Mouse (Mus musculus) mouse embryonic stem cell (cell line): ENCODE data around the gene Dbf4.

Experiments used
- in situ Hi-C, 2 experiments: fragments of 300-500 bp; cut with MboI; formaldehyde crosslinking; loops; 1 replicate in 1 of 2; 3 replicates in 1 of 2; pipeline ENCODE4 v1.14.3; 2019 to 2020; ENCODE audit warnings: low sequenced_read_pairs in 2 of 2, low pct_unique_long_range_greater_than_20kb in 1 of 2, mixed read lengths in 1 of 2; ENCODE audit not compliant: unreplicated experiment in 1 of 2

Gene Dbf4

GRCm38 (mm10) chr5:8422157-8422931, at the start of gene Dbf4, which contains the start of gene Slc25a40:
Gene Dbf4, minus strand, starts transcription at chr5:8422716.
Gene Slc25a40, plus strand, starts transcription at chr5:8422850.
- in situ Hi-C loops, result no loop called here

DNA sequence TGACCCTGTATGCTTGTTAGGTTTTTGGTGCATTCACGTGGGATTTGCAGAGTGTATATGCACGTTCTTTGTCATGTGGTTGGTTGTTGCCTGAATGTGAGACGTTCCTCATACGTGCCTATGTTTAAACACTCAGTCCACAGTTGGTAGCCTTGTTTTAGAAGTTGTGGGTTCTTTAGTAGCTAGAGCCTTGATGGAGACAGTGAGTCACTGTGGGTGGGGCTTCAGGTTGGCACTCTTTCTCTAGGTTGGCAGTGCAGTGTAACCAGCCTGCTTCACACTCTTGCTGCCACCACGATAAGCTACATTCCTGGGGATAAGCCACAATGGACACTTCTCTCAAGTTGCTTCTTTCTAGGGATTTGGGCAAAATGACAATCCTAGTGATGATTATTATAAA, 34.0 kb upstream of the Dbf4 start:
- in situ Hi-C loops, result no loop called here

GRCm38 (mm10) chr5:8455565-8455964, 33.0 kb upstream of the Dbf4 start:
- in situ Hi-C loops, result no loop called here

- in situ Hi-C loops, result no loop called here
Measured at GRCm38 (mm10) chr5:8439095-8439494, 16.6 kb upstream of the Dbf4 start.

GRCm38 (mm10) chr5:8437481-8438156, 15.1 kb upstream of the Dbf4 start:
- in situ Hi-C loops, result no loop called here

DNA sequence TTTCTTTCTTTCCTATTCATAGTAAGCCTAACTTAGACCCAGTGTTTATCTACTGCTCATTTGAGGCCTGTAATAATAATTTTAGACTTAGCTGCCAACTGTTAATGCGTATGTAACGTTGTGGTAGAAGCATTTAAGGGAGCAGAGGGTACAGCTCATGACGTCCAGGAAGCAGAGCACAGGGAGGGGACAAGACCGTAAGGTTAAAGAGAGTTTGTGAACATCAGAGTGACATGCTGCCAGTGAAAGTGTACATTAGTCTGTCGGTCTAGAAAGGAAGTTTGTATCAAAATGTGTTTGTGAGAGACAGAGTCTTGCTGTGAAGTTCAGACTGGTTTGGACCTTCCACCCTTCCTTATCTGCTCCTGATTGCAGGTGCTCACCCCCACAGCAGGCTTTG, 3.4 kb upstream of the Dbf4 start:
- in situ Hi-C loops, result no loop called here

- in situ Hi-C loops, result no loop called here
Measured at GRCm38 (mm10) chr5:8424116-8424515, 1.6 kb upstream of the Dbf4 start.

- in situ Hi-C loops, result no loop called here
Measured at GRCm38 (mm10) chr5:8422932-8423928, 714 bp upstream of the Dbf4 start.

DNA sequence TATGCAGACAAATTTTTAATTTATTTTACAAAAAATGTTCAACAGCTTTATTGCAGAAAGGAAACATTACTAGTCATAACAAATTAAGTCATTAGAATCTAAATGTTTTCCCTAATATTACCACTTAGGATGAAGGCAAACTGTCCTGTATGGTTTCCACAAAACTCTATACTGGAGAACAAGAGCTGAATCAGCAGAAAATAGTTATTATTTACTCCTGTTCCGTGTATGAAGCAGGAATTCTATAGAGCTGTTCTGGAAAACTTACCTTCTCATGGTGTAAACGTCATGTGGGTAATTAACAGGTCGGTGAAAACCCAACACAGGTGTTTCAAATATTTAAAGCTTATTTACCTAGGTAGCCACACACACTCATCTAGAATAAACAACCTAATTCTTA, 1.1 kb downstream of the Dbf4 start:
- in situ Hi-C loops, result no loop called here

DNA sequence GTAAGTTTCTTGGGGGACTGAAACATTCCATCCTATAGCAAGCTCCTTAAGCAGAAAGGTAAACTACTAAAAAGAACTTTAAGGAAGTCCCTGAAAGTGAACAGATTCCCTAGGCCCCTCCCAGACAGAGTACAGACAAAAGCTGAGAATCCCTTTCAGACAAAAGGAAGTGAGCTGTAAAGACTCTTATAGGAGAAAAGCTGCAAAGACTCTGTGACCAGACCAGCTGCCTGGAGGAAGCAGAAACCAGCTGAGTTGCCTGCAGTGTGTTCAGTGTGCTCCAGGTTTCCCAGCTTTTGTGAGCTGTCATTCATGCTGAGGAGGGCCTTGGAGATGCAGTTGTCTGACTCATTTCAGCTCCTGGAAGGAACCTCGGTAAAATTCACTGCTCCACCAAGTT, 5.1 kb downstream of the Dbf4 start:
- in situ Hi-C loops, result no loop called here

GRCm38 (mm10) chr5:8416683-8417413, 5.7 kb downstream of the Dbf4 start:
- in situ Hi-C loops, result no loop called here

GRCm38 (mm10) chr5:8408746-8409145, 13.8 kb downstream of the Dbf4 start:
- in situ Hi-C loops, result no loop called here

DNA sequence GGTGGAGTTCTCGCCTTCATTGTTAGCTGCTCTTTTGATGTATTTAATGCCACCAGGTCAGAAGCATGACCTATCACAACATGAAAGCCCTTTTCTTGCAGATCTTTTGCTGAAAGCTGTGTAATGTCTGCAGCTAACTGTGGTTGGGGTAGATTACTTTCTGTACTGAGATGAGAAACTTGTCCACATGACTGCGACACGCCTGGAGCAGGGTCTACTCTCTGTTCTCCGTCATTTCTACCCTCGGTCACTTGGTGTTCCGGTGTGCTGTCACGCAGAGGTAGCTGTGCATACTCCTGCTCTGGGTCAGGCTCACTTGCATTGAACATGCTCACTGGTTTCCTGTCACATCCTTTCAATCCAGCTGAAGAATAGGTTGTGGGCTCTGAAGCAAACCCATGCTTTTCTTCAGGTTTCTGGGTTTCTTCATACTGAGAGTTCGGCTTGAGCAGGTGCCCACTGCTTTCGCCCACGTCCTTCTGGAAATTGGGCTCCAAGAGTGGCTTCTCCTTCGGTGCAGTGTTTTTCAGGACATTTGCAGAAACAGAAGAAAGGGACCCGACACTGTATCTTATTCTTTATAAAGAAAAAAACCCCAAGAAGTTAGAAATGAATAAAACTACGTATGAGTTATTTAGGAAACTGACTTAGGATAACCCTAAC, 24.8 kb downstream of the Dbf4 start:
- in situ Hi-C loops, result no loop called here

DNA sequence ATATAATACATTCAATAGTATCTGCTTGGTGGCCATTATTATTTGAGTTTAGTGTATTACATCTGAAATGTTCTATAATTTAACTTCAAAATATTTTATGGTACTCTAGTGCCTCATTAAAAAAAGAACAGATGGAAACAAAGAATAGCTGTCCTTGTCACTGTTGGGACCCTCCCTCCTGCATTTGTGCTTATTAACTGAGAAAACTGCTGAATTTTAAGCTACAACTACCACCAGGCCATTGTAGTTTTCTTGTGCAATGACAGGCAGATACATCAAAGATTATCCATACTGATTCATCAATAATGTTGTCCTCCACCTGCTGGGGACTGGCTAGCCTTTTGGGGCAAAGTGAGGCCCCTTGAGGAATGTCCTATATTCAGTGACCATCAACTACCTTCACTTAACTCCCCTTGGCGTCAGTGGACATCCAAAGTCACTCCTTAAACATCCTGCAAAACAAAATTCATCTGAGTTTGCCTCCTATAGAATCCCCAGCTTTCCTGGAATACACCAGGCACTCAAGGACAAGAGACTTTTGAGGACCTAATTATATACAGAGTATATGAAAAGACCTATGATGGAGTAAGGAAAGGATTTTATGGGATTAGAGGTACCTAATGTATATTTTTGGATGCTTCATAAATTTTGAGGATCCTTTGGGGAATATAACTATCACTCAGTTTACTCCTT, 28.5 kb downstream of the Dbf4 start:
- in situ Hi-C loops, result no loop called here

GRCm38 (mm10) chr5:8374297-8374906, 48.1 kb downstream of the Dbf4 start:
- in situ Hi-C loops, result no loop called here

GRCm38 (mm10) chr5:8373415-8373814, 49.1 kb downstream of the Dbf4 start:
- in situ Hi-C loops, result no loop called here

DNA sequence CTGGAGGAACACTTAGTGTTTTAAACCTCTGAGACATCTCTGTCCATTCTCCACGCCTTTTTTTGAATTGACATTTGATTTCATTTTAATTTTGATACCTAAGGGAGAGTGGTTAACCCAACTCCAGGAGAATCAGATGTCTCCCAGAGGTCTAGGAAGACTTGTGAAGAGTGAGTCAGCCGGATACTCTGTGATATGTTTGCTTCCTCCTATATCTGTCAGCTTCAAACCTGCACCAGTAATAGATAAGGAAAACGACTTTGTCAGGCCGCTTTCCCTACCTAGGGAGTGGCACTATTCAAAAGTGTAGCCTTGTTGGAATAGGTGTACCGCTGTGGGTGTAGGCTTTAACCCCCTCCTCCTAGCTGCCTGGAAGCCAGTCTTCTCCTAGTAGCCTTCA, 53.7 kb downstream of the Dbf4 start:
- in situ Hi-C loops, result no loop called here
